Mouse (Mus musculus): ENCODE data around the gene Cyp2w1.

GRCm38 (mm10) chr5:139347225-139347624 lies 5.2 kb upstream of the Cyp2w1 start:
- TF ChIP-seq POLR2A (IDR thresholded peaks at IDR 0.05; ENCODE audit: insufficient read depth, low read length) (no peak), CTCF (IDR thresholded peaks at IDR 0.05; ENCODE audit: low read depth, low read length) (no peak)
